Mouse (Mus musculus) heart, embryonic 10.5 days (tissue): ENCODE measurements around the gene 4930544D05Rik. TPM values are rescaled to one million over a fixed set of nuclear protein-coding genes. Genes with fewer than 3 reads are reported as not detected.

Experiments used
- DNase-seq: peaks from one replicate; pipeline ENCODE4 v3.0.0-alpha.2; 2017; ENCODE audit warnings: low spot score
- H3K27ac ChIP-seq: fragments of 300-500 bp; sonication (generic); 2 replicates; pipeline ENCODE4 v1.5.1; 2016; ENCODE audit warnings: mild to moderate bottlenecking
- H3K27me3 ChIP-seq: fragments of 300-500 bp; sonication (generic); 2 replicates; pipeline ENCODE4 v1.6.1; 2016; ENCODE audit warnings: mild to moderate bottlenecking; ENCODE audit not compliant: poor library complexity, insufficient read depth, severe bottlenecking
- H3K36me3 ChIP-seq: fragments of 300-500 bp; sonication (generic); 2 replicates; pipeline ENCODE4 v1.6.1; 2016; ENCODE audit warnings: mild to moderate bottlenecking, moderate library complexity
- H3K4me1 ChIP-seq: fragments of 300-500 bp; sonication (generic); 2 replicates; pipeline ENCODE4 v1.6.1; 2016; ENCODE audit warnings: mild to moderate bottlenecking
- H3K4me3 ChIP-seq: fragments of 300-500 bp; sonication (generic); 2 replicates; pipeline ENCODE4 v1.5.1; 2016; ENCODE audit warnings: mild to moderate bottlenecking, moderate library complexity
- H3K9me3 ChIP-seq: fragments of 300-500 bp; sonication (generic); 2 replicates; pipeline ENCODE4 v1.6.1; 2016; ENCODE audit warnings: mild to moderate bottlenecking, moderate library complexity
- WGBS: fragments of 180-500 bp; shearing (Covaris S2); methylation state at CpG from one replicate; pipeline ENCODE4 v1.1.7; 2016; 5-methylcytosine and 5-hydroxymethylcytosine counted together
- polyA plus RNA-seq: library from polyadenylated mRNA; unstranded; fragments of >200 nt; fragmentation: Nextera tagmentation; extraction: Ambion mirVana; gene quantifications from 2 replicates; pipeline ENCODE4 v1.2.1, GENCODE M21; 2016

4930544D05Rik gene
- polyA plus RNA-seq, 1 experiment from 2014 or later, result not detected

DNA sequence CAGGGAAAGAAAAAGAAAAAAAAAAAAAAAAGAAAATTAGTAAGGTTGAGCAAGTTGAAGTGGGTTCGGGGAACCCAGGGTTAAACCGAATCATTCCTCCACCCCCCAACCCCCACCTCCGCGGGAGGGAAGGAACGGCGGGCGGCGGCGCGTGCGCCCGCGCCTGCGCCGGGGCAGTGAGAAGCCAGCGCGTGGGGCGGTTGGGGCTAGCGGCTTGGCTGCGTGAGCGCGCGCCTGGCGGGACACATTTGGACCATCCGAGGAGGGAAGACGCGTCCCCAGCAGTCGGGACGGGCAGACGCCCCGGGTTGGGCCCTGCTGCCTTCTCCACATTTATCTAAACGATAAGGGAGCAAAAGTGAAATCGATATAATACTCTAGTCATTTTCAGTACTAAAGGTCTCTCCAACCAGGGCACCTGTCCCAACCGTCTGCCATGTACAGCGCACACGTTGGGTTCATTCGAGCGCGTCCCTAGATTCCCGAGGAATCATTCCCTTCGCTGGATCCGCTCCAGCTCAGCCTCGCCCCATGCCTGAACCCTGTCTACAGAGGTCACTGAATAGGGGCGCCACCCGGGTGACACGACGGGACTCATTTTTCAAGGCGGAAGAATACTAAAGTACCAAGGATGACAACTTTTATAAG, 39.4 kb downstream of the 4930544D05Rik start:
- Histone ChIP-seq H3K9me3 (no peaks in the 10 kb centered on the region), H3K27ac (peak overlapping the region; percentile 97), H3K4me1 (peaks cover 64% of the 10 kb centered on the region), H3K27me3 (no peaks in the 10 kb centered on the region), H3K4me3 (peak overlapping the region; percentile 100), H3K36me3 (peaks cover 48% of the 10 kb centered on the region)
- DNase-seq, result peak; percentile 91
- under 1% methylated on average over 48 of the region's 48 CpGs for WGBS

DNA sequence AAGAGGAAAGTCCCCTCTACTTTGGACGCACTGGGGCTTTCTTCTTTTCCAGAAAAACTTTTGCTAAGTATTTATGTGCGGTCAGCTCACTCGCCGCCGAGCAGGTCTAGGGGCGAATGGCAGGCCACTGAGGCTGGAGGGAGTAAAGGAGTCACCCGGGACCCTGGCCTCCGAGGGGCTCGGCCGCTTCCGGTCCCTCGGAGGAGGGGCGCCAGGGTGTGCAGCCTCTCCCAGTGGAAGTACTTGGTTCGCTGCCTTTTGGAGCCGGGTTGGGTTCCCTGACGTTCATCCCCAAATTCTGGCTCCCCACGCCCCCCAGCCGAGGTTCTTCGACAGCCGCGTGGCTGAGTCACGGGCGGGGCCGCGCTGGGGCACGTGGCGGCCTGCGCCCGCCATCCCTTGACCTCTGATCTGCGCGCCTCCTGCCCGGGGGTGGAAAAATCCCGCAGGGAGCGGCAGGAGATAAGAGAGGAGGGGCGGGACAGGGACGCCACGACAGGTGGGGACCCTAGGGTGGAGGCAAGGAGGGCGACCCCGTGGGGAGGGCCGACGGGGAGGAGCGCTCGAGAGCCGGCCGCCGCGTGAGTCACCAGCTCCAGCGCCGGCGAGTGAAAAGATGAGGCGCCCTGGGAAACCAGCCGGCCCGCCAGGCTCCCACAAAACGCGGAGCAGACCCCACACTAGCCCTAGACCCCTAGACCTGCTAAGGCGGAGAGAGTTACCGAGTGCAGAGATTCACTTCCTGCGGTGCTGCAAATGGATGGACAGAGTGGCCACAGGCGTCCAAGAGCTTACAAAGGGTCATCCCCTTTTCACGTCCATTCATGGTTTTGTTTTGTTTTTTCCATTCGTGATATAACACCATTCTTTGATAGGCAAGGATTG, 40.2 kb downstream of the 4930544D05Rik start:
- H3K36me3 ChIP-seq, result peaks cover 48% of the 10 kb centered on the region
- DNase-seq, result peak; percentile 89
- no peaks in the 10 kb centered on the region for H3K27me3 ChIP-seq
- H3K27ac ChIP-seq, result peak overlapping the region; percentile 97
- no peaks in the 10 kb centered on the region for H3K9me3 ChIP-seq
- peaks cover 60% of the 10 kb centered on the region for H3K4me1 ChIP-seq
- WGBS, result under 1% methylated on average over 61 of the region's 61 CpGs
- H3K4me3 ChIP-seq, result peak overlapping the region; percentile 100

DNA sequence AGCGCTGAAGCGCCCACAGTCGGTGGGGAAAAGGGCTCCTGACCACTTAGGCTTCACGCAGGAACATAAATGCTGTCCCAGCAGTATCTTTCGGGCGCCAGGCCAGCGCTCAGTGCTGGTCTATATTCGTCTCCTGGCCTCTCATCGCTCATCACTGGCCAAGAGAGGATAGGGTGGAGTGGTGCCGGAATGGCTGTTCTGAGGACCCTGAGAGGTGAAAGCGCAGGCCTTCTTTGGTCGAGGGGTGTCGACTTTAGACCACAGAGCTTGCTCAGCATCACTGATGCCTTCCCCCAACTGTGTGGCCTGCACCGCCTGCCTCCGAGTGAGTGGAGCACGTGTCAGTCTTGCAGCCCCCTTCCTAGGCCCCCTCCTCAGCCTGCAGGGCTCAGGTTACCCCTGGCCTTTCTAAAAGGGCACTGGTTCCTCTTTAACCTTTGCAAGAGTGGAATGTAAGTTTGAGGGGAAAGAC, 40.8 kb downstream of the 4930544D05Rik start:
- Histone ChIP-seq H3K36me3 (peaks cover 48% of the 10 kb centered on the region), H3K27me3 (no peaks in the 10 kb centered on the region), H3K4me3 (peak overlapping the region; percentile 100), H3K4me1 (peaks cover 63% of the 10 kb centered on the region), H3K9me3 (no peaks in the 10 kb centered on the region), H3K27ac (peak overlapping the region; percentile 97)
- WGBS, result 2% methylated on average over 16 of the region's 16 CpGs
- no peak for DNase-seq

DNA sequence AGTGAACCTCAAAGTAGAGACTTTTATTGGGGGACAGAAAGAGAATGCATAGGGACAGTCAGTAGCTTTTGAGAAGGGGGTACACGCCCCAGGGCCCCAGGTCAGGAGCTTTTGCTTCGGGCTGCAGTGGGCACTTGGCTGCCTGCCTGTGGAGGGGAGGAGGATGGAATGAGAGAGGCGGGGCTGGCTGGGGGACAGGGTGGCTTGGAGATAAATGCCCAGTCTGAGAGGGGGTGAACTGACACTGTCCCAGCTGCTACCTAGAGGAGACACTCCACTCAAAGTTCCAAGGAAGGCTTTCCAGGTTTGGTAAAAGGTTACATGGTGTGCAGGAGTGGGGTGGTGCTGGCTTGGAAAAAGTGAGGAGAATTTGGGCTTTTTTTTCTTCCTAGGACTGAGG, 41.3 kb downstream of the 4930544D05Rik start, which contains the start of gene Eno3:
TSS of gene Eno3 (plus strand) at position 239 of the 400 bp plus-strand sequence.
- H3K9me3 ChIP-seq, result no peaks in the 10 kb centered on the region
- peaks cover 61% of the 10 kb centered on the region for H3K4me1 ChIP-seq
- peak within 1 kb of the TSS; percentile 97 for H3K27ac ChIP-seq
- H3K36me3 ChIP-seq, result peaks cover 48% of the 10 kb centered on the region
- DNase-seq, result no peak
- WGBS, result 6% methylated on average over 3 of the region's 3 CpGs
- no peaks in the 10 kb centered on the region for H3K27me3 ChIP-seq
- H3K4me3 ChIP-seq, result peak within 1 kb of the TSS; percentile 100

DNA sequence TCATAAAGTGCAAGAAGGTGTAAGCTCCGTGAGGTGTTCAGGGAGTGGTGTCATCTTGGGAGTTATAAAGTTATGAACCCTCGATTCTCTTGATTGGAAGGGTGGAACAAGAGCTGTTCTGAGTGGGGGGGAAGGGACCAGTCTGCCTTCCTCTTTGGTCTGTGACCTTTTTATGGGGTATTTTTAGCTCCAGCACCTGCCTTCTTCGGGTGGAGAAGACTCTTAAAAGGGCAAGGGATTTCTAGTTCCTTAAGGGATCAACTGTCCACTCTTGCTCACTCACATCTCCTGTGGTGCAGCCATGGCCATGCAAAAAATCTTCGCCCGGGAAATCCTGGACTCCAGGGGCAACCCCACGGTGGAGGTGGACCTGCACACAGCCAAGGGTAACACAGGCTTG, 41.9 kb downstream of the 4930544D05Rik start:
- Histone ChIP-seq H3K9me3 (no peaks in the 10 kb centered on the region), H3K36me3 (peaks cover 48% of the 10 kb centered on the region), H3K4me3 (peak overlapping the region; percentile 100), H3K27me3 (no peaks in the 10 kb centered on the region), H3K4me1 (peaks cover 56% of the 10 kb centered on the region), H3K27ac (peak overlapping the region; percentile 97)
- no peak for DNase-seq
- 36% methylated on average over 6 of the region's 6 CpGs for WGBS

DNA sequence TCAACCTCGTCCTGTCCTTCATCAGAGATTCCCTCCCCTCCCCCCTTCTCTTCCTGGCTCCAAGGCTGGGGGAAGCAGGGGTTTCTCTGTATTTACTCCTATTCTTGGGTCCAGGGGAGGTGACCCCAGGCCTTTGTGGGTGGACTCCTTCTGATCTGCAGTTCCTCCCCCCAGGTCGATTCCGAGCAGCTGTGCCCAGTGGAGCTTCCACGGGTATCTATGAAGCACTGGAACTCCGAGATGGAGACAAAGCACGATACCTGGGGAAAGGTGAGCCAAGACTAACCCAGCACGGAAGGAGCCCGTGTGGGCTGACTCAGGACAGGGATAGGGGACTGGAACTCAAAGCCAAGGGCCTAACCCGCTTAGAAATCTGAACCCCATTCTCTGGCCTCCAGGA, 42.3 kb downstream of the 4930544D05Rik start:
- Histone ChIP-seq H3K27ac (peak overlapping the region; percentile 97), H3K4me3 (peak overlapping the region; percentile 100), H3K4me1 (peaks cover 52% of the 10 kb centered on the region), H3K36me3 (peaks cover 48% of the 10 kb centered on the region), H3K9me3 (no peaks in the 10 kb centered on the region), H3K27me3 (no peaks in the 10 kb centered on the region)
- 51% methylated on average over 9 of the region's 9 CpGs for WGBS
- DNase-seq, result no peak

DNA sequence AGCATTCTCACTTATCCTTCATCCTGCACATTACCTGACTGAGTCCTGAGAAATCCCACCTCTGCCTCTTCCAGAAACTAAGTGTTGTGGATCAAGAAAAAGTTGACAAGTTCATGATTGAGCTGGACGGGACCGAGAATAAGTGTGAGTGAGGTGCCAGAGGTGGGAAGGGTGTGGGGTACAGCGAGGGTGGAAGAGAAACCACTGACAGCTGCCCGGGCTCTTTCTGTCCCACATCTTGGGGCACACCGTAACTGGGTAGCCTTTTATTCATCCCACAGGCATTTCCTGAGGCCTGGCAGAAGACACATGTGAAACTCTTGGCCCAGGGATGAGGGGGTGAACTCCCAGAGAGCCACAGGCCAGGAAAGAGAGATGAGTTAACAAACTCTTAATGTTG, 42.9 kb downstream of the 4930544D05Rik start:
- Histone ChIP-seq H3K36me3 (peaks cover 52% of the 10 kb centered on the region), H3K27me3 (no peaks in the 10 kb centered on the region), H3K4me3 (peak overlapping the region; percentile 100), H3K4me1 (peaks cover 49% of the 10 kb centered on the region), H3K9me3 (no peaks in the 10 kb centered on the region), H3K27ac (peak overlapping the region; percentile 97)
- 66% methylated on average over 5 of the region's 5 CpGs for WGBS
- DNase-seq, result no peak

DNA sequence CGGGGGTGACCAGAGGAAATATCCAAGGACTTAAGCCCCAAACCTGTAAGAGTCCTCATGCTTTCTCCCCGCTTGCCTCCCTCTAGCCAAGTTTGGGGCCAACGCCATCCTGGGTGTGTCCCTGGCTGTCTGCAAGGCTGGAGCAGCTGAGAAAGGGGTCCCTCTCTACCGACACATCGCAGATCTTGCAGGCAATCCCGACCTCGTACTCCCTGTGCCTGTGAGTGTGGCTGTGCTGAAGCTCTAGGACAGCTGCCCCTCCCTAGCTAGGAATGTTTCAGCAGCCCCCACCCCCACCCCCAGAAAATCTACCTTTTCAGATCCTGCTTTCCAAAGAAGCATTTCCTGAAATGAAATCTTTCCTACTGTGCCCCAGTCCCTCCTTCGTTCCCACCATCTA, 43.3 kb downstream of the 4930544D05Rik start:
- peaks cover 56% of the 10 kb centered on the region for H3K36me3 ChIP-seq
- H3K27ac ChIP-seq, result peak overlapping the region; percentile 97; the same call in 1 of the 2 replicates
- no peak for DNase-seq
- 0 out of 2 replicates have a peak overlapping the region, but pooled peaks have one; percentile 22 for H3K4me3 ChIP-seq
- no peaks in the 10 kb centered on the region for H3K27me3 ChIP-seq
- no peaks in the 10 kb centered on the region for H3K9me3 ChIP-seq
- 66% methylated on average over 8 of the region's 8 CpGs for WGBS
- peaks cover 51% of the 10 kb centered on the region for H3K4me1 ChIP-seq

DNA sequence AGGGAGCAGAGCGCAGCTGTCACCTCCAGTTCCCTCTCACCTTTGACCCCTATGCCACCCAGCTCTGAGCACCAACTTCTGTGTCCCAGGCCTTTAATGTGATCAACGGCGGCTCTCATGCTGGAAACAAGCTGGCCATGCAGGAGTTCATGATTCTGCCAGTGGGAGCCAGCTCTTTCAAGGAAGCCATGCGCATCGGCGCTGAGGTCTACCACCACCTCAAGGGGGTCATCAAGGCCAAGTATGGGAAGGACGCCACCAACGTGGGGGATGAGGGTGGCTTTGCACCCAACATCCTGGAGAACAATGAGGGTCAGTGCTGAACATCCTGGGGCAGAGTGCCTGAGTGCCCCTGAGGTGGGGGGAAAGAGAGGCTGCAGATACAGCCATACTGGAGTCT, 44.9 kb downstream of the 4930544D05Rik start:
- DNase-seq, result no peak
- 92% methylated on average over 8 of the region's 8 CpGs for WGBS
- Histone ChIP-seq H3K9me3 (no peaks in the 10 kb centered on the region), H3K36me3 (peaks cover 72% of the 10 kb centered on the region), H3K27ac (no peak overlapping the region), H3K4me3 (0 out of 2 replicates have a peak overlapping the region, but pooled peaks have one; percentile 16), H3K4me1 (peaks cover 54% of the 10 kb centered on the region), H3K27me3 (no peaks in the 10 kb centered on the region)

DNA sequence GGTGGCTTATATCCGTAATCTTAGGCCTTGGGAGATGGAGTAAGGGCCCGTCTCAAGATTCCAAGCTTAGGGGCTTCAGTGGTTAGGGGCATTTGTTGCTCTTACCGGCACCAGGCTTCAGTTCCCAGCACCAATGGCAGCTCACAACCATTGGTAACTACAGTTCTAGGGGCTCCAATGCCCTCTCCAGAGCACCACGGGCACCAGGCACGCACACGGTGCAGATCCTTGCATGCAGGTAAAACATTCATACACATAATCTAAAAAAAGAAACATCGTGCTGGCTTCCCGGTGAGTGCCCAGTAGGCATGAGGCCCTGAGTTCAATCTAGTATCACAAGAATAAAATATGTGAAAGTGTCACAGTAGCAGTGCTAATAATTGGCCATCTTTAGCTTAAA, 47.5 kb downstream of the 4930544D05Rik start:
- H3K27me3 ChIP-seq, result no peaks in the 10 kb centered on the region
- WGBS, result 87% methylated on average over 8 of the region's 8 CpGs
- DNase-seq, result no peak
- H3K4me3 ChIP-seq, result no peak overlapping the region
- H3K27ac ChIP-seq, result no peak overlapping the region
- no peaks in the 10 kb centered on the region for H3K9me3 ChIP-seq
- peaks cover 84% of the 10 kb centered on the region for H3K36me3 ChIP-seq
- peaks cover 39% of the 10 kb centered on the region for H3K4me1 ChIP-seq

DNA sequence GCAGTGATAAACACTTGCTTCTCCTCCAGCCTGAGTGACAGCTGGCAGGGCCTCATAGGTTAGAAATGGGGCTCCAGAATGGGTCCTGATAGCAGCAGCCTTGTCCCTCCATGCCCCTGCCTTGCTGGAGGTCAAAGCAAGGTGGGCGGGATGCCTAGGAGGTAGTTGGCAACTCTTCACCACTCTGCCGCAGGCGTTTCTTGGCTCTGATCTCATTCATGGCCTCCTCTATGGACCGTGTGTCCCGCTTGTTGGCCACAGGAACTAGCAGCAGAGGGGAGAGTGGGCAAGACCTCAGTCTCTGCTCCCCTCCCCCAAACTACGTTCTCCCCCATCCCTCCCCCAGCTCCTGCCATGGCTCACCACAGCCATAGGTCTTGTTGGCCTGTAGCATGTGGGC, 48.3 kb downstream of the 4930544D05Rik start:
- Histone ChIP-seq H3K9me3 (no peaks in the 10 kb centered on the region), H3K27ac (no peak overlapping the region), H3K27me3 (no peaks in the 10 kb centered on the region), H3K4me3 (no peak overlapping the region), H3K4me1 (peaks cover 32% of the 10 kb centered on the region), H3K36me3 (peaks cover 80% of the 10 kb centered on the region)
- no peak for DNase-seq
- WGBS, result 88% methylated on average over 6 of the region's 6 CpGs

DNA sequence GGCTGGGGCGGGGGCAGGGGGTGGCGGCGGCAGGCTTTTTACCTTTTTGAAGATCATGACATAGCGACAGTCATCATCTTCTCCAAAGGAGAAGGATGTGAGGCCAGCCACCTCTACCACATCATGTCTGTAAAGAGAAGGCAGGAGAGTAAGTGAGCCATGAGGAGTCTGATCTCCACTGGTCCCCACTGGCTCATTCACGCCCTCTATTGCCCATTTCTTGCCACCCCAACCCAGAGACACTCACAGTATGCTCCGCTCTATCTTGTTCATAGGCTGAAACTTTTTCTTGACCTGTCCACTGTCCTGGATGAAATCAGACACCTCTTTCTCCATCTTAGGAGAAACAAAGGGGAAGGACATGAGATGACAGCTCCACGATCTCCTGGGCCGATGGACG, 49.1 kb downstream of the 4930544D05Rik start:
- Histone ChIP-seq H3K27me3 (no peaks in the 10 kb centered on the region), H3K4me1 (peaks cover 27% of the 10 kb centered on the region), H3K9me3 (no peaks in the 10 kb centered on the region), H3K36me3 (peaks cover 73% of the 10 kb centered on the region), H3K4me3 (no peak overlapping the region), H3K27ac (no peak overlapping the region)
- DNase-seq, result no peak
- WGBS, result 90% methylated on average over 9 of the region's 9 CpGs
